Mouse (Mus musculus): ENCODE measurements around the gene Cldn16. TPM values are rescaled to one million over a fixed set of nuclear protein-coding genes. Genes with fewer than 3 reads are reported as not detected.
A peak's percentile ranks its signal among the peaks of the same experiment; 100 is the strongest.

Gene Cldn16
- not detected in 2 replicates for polyA plus RNA-seq (2015; fragmentation: Nextera tagmentation; extraction: Ambion mirVana)

GRCm38 (mm10) chr16:26462835-26463234 is at the start of gene Cldn16:
Gene Cldn16 (plus strand): TSS chr16:26463135.
- Histone ChIP-seq H3K27me3 (replicated peaks; ENCODE audit: control insufficient read depth, insufficient read depth, low read length) (no peaks in the 10 kb centered on the region), H3K36me3 (ENCODE audit: control insufficient read depth, insufficient read depth, low read length) (no peaks in the 10 kb centered on the region), H3K9me3 (ENCODE audit: control insufficient read depth, low read length) (no peaks in the 10 kb centered on the region), H3K4me1 (ENCODE audit: control insufficient read depth, insufficient read depth, low read depth, low read length) (no peaks in the 10 kb centered on the region), H3K4me2 (ENCODE audit: low read length) (no peak within 1 kb of the TSS), H3K27ac (ENCODE audit: low read depth, low read length) (no peak within 1 kb of the TSS), H3K4me3 (ENCODE audit: low read length) (no peak within 1 kb of the TSS), H3K9ac (ENCODE audit: low read depth, low read length) (no peak within 1 kb of the TSS)
- 80% methylated on average over 7 of the region's 7 CpGs for WGBS
- ATAC-seq, result no peak

GRCm38 (mm10) chr16:26418616-26419015 is 44.3 kb upstream of the Cldn16 start:
- no peak overlapping the region for H3K4me2 ChIP-seq (ENCODE audit: low read length)
- ATAC-seq, result no peak
- no peak overlapping the region for H3K9ac ChIP-seq (ENCODE audit: low read depth, low read length)
- no peaks in the 10 kb centered on the region for H3K4me1 ChIP-seq (ENCODE audit: control insufficient read depth, insufficient read depth, low read depth, low read length)
- no peaks in the 10 kb centered on the region for H3K9me3 ChIP-seq (ENCODE audit: control insufficient read depth, low read length)
- 88% methylated on average over 3 of the region's 3 CpGs for WGBS
- no peaks in the 10 kb centered on the region for H3K27me3 ChIP-seq (replicated peaks; ENCODE audit: control insufficient read depth, insufficient read depth, low read length)
- H3K4me3 ChIP-seq (ENCODE audit: low read length), result no peak overlapping the region
- H3K27ac ChIP-seq (ENCODE audit: low read depth, low read length), result no peak overlapping the region
- no peaks in the 10 kb centered on the region for H3K36me3 ChIP-seq (ENCODE audit: control insufficient read depth, insufficient read depth, low read length)

DNA sequence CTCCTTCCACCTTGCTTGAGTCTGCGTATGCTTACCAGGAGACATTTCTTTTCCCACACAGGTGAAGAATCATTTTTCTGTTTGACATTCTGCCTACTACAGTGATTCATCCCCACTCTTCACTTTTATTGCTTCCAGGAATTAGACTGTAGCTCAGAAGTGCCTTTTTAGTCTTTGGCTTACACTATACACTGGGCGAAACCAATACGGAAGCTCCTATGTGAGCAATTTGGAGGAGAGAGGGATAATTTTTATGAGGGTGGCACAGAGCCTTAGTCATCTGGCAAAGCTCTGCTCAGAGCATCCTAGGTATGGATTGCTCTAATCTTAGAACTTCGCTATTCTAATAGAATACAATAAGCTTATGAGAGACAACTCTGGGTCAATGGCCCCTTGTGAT is 40.9 kb upstream of the Cldn16 start:
- ATAC-seq, result no peak
- WGBS, result 91% methylated on average over 4 of the region's 4 CpGs
- no peak overlapping the region for H3K9ac ChIP-seq (ENCODE audit: low read depth, low read length)

GRCm38 (mm10) chr16:26430246-26430645 is 32.7 kb upstream of the Cldn16 start:
- no peak for ATAC-seq
- no peaks in the 10 kb centered on the region for H3K27me3 ChIP-seq (replicated peaks; ENCODE audit: control insufficient read depth, insufficient read depth, low read length)
- H3K4me1 ChIP-seq (ENCODE audit: control insufficient read depth, insufficient read depth, low read depth, low read length), result no peaks in the 10 kb centered on the region
- H3K4me2 ChIP-seq (ENCODE audit: low read length), result no peak overlapping the region
- WGBS, result 81% methylated on average over 3 of the region's 3 CpGs
- no peak overlapping the region for H3K9ac ChIP-seq (ENCODE audit: low read depth, low read length)
- no peaks in the 10 kb centered on the region for H3K36me3 ChIP-seq (ENCODE audit: control insufficient read depth, insufficient read depth, low read length)
- H3K4me3 ChIP-seq (ENCODE audit: low read length), result no peak overlapping the region
- no peak overlapping the region for H3K27ac ChIP-seq (ENCODE audit: low read depth, low read length)
- no peaks in the 10 kb centered on the region for H3K9me3 ChIP-seq (ENCODE audit: control insufficient read depth, low read length)

More for the DNA sequence above, 40.9 kb upstream of the Cldn16 start:
- Histone ChIP-seq H3K4me2 (ENCODE audit: low read length) (no peak overlapping the region), H3K4me1 (ENCODE audit: control insufficient read depth, insufficient read depth, low read depth, low read length) (no peaks in the 10 kb centered on the region), H3K36me3 (ENCODE audit: control insufficient read depth, insufficient read depth, low read length) (no peaks in the 10 kb centered on the region), H3K4me3 (ENCODE audit: low read length) (no peak overlapping the region), H3K27ac (ENCODE audit: low read depth, low read length) (no peak overlapping the region), H3K9me3 (ENCODE audit: control insufficient read depth, low read length) (no peaks in the 10 kb centered on the region), H3K27me3 (replicated peaks; ENCODE audit: control insufficient read depth, insufficient read depth, low read length) (no peaks in the 10 kb centered on the region)

- Histone ChIP-seq H3K4me3 (ENCODE audit: low read length) (no peak overlapping the region), H3K36me3 (ENCODE audit: control insufficient read depth, insufficient read depth, low read length) (no peaks in the 10 kb centered on the region), H3K9ac (ENCODE audit: low read depth, low read length) (no peak overlapping the region), H3K27ac (ENCODE audit: low read depth, low read length) (no peak overlapping the region), H3K27me3 (replicated peaks; ENCODE audit: control insufficient read depth, insufficient read depth, low read length) (no peaks in the 10 kb centered on the region), H3K9me3 (ENCODE audit: control insufficient read depth, low read length) (no peaks in the 10 kb centered on the region), H3K4me2 (ENCODE audit: low read length) (no peak overlapping the region), H3K4me1 (ENCODE audit: control insufficient read depth, insufficient read depth, low read depth, low read length) (no peaks in the 10 kb centered on the region)
- ATAC-seq, result no peak
- WGBS, result 25% methylated on average over 2 of the region's 2 CpGs
Observed at GRCm38 (mm10) chr16:26433486-26433885, 29.4 kb upstream of the Cldn16 start.

DNA sequence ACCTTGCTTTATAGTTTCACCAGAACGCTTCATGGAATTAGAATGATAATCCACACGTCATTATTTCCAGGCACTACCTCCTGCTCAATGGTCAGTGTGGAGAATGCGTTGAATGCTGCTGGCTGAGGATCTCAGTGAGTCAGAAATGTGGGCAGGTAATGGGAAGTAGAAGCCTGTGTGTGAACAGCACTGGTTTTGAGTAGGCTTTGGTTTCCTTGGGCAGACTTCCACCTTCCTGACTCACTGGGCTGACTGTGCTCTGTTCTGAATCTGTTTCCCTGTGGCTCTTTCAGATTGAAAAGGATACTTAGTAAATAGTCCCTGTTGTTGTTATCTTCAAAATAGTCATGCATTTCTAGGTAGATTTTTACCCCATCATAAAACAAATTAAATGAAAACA is 22.9 kb upstream of the Cldn16 start:
- H3K9ac ChIP-seq (ENCODE audit: low read depth, low read length), result no peak overlapping the region
- no peak for ATAC-seq
- H3K36me3 ChIP-seq (ENCODE audit: control insufficient read depth, insufficient read depth, low read length), result no peaks in the 10 kb centered on the region
- no peak overlapping the region for H3K27ac ChIP-seq (ENCODE audit: low read depth, low read length)
- WGBS, result 92% methylated on average over 3 of the region's 3 CpGs
- no peak overlapping the region for H3K4me2 ChIP-seq (ENCODE audit: low read length)
- H3K4me1 ChIP-seq (ENCODE audit: control insufficient read depth, insufficient read depth, low read depth, low read length), result no peaks in the 10 kb centered on the region
- H3K27me3 ChIP-seq (replicated peaks; ENCODE audit: control insufficient read depth, insufficient read depth, low read length), result no peaks in the 10 kb centered on the region
- H3K9me3 ChIP-seq (ENCODE audit: control insufficient read depth, low read length), result no peaks in the 10 kb centered on the region
- no peak overlapping the region for H3K4me3 ChIP-seq (ENCODE audit: low read length)

DNA sequence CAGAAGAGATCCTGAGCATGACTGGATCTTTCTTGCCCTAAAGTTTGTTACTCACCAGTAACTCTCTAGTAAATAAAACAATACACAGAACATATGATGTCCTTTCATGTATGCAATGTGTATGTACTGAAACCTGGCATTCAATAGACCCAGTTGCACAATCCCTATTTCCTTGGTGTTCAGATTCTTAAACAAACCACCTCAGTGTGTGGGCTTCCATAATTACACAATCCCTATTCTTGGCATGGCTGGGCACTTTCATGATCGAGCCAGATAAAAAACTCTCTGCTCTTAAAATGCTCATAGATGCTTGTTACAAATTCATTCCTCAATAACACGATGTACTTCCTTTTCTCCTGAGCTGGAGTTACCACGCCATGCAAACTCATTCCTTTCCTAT is 21.8 kb upstream of the Cldn16 start:
- Histone ChIP-seq H3K4me3 (ENCODE audit: low read length) (no peak overlapping the region), H3K36me3 (ENCODE audit: control insufficient read depth, insufficient read depth, low read length) (no peaks in the 10 kb centered on the region), H3K9me3 (ENCODE audit: control insufficient read depth, low read length) (no peaks in the 10 kb centered on the region), H3K27ac (ENCODE audit: low read depth, low read length) (no peak overlapping the region), H3K4me1 (ENCODE audit: control insufficient read depth, insufficient read depth, low read depth, low read length) (no peaks in the 10 kb centered on the region), H3K9ac (ENCODE audit: low read depth, low read length) (no peak overlapping the region), H3K4me2 (ENCODE audit: low read length) (no peak overlapping the region), H3K27me3 (replicated peaks; ENCODE audit: control insufficient read depth, insufficient read depth, low read length) (no peaks in the 10 kb centered on the region)
- no peak for ATAC-seq
- 88% methylated on average over 3 of the region's 3 CpGs for whole genome bisulfite sequencing

DNA sequence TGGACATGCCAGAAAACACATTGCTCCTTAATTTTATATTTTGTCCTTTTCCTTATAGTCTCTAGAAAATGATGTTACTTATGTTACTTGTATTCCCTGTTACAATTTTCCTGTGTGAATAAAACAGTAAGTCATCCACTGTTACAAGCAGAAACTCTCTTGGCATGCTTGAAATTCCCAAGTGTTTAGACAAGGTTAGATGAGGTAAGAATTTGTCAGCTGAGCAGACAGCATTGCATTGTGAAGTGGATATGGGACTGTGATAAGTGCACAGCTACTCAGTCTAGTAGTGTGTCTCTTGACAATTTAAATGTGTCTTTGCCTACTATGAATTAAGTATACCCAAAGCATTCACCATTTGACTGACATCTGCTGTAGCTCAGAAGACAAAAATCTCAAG is 18.1 kb upstream of the Cldn16 start:
- ATAC-seq, result no peak
- Histone ChIP-seq H3K27me3 (replicated peaks; ENCODE audit: control insufficient read depth, insufficient read depth, low read length) (no peaks in the 10 kb centered on the region), H3K4me1 (ENCODE audit: control insufficient read depth, insufficient read depth, low read depth, low read length) (no peaks in the 10 kb centered on the region), H3K4me2 (ENCODE audit: low read length) (no peak overlapping the region), H3K27ac (ENCODE audit: low read depth, low read length) (no peak overlapping the region), H3K36me3 (ENCODE audit: control insufficient read depth, insufficient read depth, low read length) (no peaks in the 10 kb centered on the region), H3K9ac (ENCODE audit: low read depth, low read length) (no peak overlapping the region), H3K4me3 (ENCODE audit: low read length) (no peak overlapping the region), H3K9me3 (ENCODE audit: control insufficient read depth, low read length) (no peaks in the 10 kb centered on the region)

GRCm38 (mm10) chr16:26447594-26447993 is 15.3 kb upstream of the Cldn16 start:
- H3K27ac ChIP-seq (ENCODE audit: low read depth, low read length), result no peak overlapping the region
- no peaks in the 10 kb centered on the region for H3K9me3 ChIP-seq (ENCODE audit: control insufficient read depth, low read length)
- H3K27me3 ChIP-seq (replicated peaks; ENCODE audit: control insufficient read depth, insufficient read depth, low read length), result no peaks in the 10 kb centered on the region
- no peaks in the 10 kb centered on the region for H3K4me1 ChIP-seq (ENCODE audit: control insufficient read depth, insufficient read depth, low read depth, low read length)
- WGBS, result 64% methylated on average over 2 of the region's 2 CpGs
- ATAC-seq, result 0 out of 2 replicates have a peak, but pooled peaks have one; percentile 24
- no peak overlapping the region for H3K4me3 ChIP-seq (ENCODE audit: low read length)
- no peak overlapping the region for H3K4me2 ChIP-seq (ENCODE audit: low read length)
- H3K36me3 ChIP-seq (ENCODE audit: control insufficient read depth, insufficient read depth, low read length), result no peaks in the 10 kb centered on the region
- H3K9ac ChIP-seq (ENCODE audit: low read depth, low read length), result no peak overlapping the region

DNA sequence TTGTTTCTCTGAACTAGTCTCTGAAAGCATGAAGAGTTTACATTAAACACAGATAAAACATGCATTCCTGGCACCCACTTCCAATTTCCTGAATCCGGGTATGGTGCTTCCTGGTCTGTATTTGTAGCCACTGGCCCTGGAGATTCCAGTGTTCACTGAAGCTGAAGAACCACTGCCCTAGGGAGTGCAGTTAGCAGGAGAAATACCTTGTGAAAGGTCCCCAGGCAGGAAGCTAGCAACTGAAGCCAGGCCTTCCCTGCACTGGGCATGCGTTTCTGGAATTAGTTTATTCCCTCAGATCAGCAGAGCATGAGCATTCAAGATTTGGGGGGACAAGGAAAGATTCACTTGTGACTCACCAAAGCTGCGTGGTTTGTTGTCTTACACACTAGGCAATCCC is 8.8 kb upstream of the Cldn16 start:
- 59% methylated on average over 3 of the region's 3 CpGs for WGBS
- no peak for ATAC-seq
- no peaks in the 10 kb centered on the region for H3K27me3 ChIP-seq (replicated peaks; ENCODE audit: control insufficient read depth, insufficient read depth, low read length)
- no peak overlapping the region for H3K4me3 ChIP-seq (ENCODE audit: low read length)
- H3K9ac ChIP-seq (ENCODE audit: low read depth, low read length), result no peak overlapping the region
- H3K4me1 ChIP-seq (ENCODE audit: control insufficient read depth, insufficient read depth, low read depth, low read length), result no peaks in the 10 kb centered on the region
- H3K36me3 ChIP-seq (ENCODE audit: control insufficient read depth, insufficient read depth, low read length), result no peaks in the 10 kb centered on the region
- no peaks in the 10 kb centered on the region for H3K9me3 ChIP-seq (ENCODE audit: control insufficient read depth, low read length)
- no peak overlapping the region for H3K27ac ChIP-seq (ENCODE audit: low read depth, low read length)
- no peak overlapping the region for H3K4me2 ChIP-seq (ENCODE audit: low read length)

Measured in hindbrain, embryonic 16.5 days (tissue).